Mouse (Mus musculus) lung, postnatal 36 days (tissue): ENCODE data around the gene Mmp14.
A peak's percentile ranks its signal among the peaks of the same experiment; 100 is the strongest.

Source experiments
- DNase-seq: peaks from one replicate; pipeline ENCODE4 v3.0.0; 2022; ENCODE audit warnings: mixed read lengths

Gene Mmp14

DNA sequence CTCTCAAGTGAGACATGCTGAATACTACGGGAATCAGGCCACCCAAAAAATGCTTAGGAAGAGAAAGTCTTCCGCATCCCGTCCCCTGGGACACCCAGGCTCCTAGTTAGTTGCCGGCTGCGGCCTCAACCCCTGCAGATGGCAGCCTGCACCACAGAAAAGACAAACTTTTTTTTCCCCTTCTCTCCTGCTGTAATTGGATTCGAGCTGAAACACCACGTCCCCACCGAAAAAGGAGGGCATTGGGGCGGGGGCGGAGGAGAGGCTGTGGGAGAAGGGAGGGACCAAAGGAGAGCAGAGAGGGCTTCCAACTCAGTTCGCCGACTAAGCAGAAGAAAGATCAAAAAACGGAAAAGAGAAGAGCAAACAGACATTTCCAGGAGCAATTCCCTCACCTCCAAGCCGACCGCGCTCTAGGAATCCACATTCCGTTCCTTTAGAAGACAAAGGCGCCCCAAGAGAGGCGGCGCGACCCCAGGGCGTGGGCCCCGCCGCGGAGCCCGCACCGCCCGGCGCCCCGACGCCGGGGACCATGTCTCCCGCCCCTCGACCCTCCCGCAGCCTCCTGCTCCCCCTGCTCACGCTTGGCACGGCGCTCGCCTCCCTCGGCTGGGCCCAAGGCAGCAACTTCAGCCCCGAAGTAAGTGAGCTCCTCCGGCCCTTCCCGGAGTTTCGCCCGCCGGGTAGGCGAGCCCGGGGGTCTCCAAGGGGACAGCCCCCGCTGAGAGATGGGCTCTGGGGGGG is at the start of gene Mmp14:
TSS of gene Mmp14 (plus strand) at position 279 of the 744 bp plus-strand sequence.
- DNase-seq: peak; percentile 78

DNA sequence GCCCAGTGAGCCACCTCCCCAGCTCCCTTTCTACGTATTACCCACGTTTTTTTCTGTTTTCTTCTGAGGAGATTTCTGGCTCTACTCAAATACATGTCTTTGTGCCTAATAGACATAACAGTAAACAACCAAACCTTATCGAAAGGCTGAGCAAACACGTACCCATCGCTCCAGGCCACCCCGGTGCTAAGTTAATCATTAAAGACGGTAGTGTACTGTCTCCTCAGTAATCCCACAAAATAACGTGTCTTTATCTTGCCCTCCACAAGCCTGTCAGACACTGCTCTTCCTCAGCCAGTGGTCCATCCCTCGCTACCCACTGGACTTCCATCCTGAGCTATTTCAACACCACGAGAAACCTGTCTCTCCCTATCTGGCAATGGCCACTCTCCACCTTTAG is 49.6 kb upstream of the Mmp14 start:
- DNase-seq: no peak

DNA sequence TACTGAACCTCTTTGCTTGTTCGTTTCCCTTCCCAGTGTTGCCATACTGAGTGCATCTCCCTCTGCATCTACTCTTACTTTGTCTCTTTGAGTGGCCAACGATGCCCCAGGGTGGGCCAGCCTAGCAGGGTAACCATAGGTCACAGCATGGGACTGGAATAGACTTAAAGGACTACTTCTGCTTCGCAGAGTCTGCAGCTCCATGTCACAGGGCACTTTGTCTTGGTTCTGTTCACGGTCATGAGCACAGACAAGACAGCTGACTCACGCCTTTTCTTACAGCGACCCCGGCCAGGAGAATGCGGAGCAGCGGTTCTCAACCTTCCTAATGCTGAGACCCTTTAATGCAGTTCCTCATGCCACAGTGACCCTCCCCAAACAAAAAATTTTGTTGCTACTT is 48.8 kb upstream of the Mmp14 start:
- no peak for DNase-seq

DNA sequence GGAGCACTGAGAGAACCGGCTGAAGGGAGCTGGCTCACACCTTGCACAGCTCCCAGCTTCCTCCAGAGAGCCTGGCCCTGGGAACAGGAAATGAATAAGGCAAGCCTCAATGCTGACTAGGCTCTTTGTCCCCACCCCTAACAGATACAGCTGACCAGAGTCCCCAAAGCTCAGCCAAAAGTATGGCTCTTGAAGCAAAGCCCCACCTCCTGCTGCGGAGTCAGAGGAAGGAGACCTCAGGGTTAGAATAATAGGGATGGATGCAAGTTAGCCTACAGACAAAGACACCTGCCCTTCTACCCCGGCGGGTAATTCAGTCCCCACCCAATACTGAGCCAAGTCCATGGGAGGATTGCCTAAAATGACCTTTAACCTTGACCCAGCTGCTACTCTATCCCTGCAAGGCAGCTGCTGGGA is 48.0 kb upstream of the Mmp14 start:
- DNase-seq: peak; percentile 20

DNA sequence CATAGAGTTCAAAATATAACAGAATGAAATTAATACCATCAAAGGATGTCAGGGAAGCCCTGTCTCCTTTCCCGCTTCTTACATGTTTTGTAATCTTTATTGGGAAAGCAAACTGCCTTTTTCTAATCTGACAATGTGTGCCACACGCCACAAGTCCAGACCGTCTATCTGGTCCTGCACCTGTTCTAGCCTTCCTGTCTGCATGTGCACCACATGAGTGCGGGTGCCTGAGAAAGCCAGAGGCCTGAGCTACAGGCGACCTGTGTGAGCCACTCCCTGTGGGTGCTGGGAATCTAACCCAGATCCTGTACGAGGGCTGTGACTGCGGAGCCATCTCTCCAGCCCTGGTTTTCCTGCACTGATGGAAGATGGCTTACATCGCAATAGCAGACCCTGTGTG is 47.0 kb upstream of the Mmp14 start:
- no peak for DNase-seq

DNA sequence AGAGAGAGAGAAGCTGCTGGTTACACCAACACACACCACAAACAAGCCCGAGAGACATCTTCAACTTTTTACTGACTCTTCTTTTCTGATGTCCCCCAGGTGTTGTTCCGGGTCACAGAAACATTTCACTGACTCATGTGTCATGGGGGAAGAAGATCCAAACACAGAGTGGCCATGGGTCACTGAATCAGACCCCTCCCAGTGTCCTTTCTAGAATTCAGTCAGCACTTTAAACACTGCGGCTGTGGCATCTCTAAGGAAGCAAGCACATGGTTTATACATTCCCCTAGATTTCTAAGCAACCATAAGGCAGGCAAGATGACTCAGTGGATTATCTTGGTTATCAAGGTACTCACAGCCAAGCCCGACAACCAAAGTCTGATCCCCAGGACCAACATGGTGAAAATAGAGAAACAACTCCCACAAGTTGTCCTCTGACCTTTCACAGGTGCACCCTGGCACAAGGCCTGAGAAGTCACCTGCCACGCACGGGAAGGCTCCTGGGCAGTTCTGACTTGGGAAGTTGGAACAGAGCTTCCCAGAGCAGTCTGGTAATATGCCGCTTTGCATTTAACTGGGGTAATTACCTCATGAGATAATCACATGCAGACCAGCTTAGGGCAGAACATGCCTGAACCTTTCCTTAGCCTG is 45.3 kb upstream of the Mmp14 start:
- no peak for DNase-seq

DNA sequence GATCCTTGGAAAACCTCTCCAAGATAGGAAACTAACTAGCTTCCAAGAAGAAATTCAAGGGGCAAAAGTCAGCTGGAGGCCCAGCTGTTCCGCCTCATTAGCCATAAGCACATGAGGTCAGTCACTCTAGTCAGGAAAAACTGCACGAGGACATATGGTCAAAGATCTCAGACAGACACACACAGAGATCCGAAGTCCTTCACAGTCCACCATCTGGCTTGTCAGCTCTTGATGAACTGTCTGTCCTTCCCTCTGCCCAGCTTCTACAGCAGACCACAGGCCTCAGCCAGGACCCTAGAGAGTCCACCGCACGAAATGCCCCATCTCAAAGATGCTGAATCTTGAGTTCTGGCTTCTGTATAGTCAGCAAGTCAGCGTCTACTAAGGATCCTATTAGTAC is 43.9 kb upstream of the Mmp14 start:
- no peak for DNase-seq

DNA sequence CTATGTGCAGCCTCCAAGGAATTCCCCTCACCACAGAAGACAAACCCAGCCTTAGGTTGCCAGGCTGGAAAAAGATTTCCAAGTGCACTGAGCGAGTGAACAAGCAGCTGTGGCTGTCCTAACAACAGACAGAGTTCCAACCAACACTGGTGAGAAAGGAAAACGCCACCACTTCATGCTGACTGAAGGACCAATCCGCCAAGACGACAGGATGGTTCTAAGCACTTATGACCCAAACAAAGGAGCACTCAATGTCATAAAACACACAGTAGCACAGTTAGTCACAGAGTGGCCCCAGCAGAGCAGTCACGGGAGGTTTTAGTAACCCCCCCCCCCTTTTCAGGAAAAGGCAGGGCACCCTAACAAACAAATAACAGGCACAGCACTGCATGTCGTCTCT is 40.6 kb upstream of the Mmp14 start:
- DNase-seq: peak; percentile 50

DNA sequence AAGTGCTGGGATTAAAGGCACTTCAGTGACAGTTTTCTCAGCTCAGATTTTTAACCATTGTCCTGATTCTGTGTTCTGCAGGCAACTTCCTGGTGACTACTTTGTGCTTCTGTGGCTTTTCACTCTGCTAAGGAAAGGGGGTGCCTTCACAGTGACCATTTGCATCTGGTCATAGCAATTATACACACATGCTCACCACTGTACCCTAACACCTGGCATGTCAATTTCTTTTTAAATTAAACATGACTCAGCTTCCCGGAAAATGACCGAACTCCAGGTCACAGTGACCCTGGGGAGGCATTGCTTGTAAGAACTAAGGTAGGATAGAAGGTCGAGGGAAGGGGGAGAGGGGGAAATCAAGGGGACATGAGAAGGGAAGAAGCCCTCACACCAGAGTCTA is 37.6 kb upstream of the Mmp14 start:
- DNase-seq: no peak

DNA sequence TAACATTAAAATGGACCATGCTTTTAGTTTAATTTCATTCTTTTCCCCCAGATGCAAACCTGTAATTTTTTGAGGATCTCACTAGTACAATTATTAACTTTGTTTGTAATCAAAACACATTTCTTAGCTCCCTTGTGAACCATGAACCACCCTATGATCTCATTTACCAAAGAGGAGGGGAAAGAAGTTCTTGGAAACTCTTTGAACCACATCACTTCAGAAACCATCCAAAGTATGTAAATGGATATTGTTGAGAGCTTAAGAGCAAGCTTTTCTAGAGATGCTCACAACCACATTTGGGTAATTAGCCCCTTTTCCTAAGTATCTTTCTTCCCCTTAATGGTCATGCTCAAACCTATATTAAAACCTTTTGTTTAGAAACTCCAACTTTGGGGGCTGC is 37.1 kb upstream of the Mmp14 start:
- no peak for DNase-seq

DNA sequence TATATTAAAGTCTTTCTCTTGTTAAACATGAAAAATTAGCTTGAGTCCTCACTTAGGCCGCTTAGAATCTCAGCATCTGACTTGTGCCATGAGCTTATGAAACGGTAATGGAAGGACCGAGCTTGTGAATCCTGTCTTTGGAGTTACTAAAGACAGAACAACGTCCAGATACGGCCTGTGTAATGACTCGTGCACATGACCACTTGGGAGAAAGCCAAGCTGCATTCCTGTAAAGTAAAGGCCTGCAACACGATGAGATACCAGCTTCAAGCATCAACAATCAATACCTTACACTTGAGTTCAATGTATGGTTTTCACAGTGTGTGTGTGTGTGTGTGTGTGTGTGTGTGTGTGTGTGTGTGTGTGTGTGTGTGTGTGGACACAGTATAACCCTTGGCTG is 34.7 kb upstream of the Mmp14 start:
- no peak for DNase-seq

DNA sequence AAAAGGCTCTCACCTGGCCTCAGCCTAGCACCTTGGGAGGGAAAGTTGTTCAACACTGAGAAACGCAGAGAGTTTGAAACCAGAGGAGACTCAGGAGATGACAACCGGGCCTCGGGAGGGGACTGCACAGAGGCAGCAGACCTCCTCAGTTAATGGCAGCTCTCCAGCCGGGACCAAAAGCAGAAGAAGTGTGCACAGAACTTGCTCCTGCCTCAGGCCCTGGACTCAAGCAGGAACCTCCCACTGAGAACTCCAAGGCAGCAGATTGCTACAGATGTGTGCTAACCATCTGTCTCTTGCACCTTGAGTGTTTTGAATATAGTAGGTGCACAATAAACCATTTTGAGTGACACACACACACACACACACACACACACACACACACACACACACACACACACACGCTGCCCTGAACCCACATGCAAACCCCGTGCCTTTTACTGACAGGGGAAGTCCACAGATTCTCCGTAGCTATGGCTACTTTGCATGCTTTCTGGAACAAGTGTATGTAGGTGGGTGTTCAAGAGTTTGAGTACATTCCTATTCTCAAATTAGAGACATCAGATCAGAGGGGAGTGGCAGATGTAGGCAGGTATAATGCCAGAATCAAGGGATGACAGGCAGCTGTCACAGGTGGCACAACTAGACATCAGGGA is 33.4 kb upstream of the Mmp14 start:
- no peak for DNase-seq

DNA sequence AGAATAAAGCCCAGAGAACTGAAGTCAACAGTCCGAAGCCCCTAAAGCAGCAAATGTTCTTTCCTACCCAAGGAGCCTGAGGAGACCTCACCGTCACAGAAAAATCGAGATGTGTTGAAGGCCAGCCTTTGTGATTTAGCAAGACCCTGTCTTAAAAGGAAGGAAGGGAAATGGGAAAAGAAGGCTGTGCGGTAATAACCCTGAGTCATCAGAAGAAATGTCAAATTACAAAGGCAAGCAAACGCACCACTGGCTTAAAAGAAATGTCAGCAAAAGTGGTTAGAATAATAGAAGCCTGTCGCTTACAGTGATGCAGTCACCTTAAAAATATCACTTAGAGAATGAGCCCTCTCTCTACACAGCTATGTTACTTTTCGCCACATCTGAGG is 32.9 kb upstream of the Mmp14 start:
- DNase-seq: no peak

DNA sequence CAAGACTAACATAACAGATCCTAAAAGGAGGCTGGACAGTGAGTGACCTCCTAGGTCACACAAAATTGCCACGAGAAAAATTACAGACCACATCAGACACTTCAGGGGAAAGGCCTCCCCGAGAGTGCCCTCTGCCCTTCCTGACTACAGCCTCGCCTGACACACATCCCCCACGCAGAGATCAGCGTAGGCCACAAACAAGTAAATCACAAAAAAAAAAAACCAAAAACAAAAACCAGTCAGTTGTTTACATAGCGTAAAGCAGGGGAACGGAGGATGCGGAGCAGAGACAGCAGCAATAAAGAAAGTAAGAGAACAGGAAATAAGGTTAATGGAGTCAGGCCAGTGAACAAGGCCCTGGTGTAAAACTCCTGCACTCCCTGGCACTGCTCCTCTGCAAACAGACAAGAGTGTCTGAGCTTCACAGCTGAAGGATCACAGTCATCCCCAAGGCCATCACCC is 32.5 kb upstream of the Mmp14 start:
- DNase-seq: no peak

DNA sequence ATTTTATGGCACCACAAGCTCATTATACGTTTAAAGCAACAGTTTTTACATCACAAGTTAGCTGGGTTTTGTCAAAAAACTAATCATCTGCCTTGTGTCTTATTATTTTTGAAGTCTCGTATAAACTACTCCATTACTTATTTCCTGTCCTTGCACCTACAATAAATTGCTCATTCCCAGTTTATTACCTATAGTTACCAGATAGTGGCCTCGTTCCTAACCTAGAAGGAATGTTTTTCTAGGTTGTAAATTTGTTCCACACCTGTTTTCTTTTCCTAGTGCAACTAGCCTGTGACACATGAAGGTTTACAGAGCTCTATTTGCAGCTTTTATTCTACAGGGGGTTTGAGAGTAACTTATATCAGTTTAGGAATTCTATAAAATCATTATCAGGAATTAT is 29.7 kb upstream of the Mmp14 start:
- no peak for DNase-seq

DNA sequence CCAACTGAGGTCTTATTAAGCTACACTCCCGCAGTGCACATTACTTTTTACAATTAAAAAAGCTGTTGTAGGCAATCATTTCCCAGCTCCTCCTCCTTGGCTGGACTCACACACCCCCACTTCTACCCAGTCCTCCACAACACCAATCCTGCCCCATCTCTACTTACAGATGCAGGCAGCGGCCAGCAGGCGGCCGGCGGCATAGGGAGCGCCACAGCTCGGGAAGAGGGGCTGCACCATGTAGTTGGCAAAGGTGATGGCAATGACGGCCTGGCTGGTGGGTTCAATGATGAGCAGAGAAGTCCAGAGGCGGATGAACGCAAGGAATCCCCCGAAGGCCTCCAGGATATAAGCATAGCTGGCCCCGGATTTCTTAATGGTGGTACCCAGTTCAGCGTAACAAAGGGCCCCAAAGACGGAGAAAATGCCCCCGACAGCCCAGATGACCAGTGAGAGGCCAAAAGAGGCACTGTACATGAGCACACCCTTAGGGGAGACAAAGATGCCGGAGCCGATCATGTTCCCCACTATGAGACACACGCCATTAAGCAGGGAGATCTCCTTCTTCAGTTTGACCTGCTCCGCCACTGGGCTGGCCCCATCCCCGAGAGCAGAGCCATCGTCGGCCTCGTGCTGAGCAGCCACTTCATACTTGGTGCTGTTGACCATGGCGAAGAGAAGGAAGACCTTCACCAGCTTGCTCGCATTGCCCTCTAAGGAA is 22.9 kb upstream of the Mmp14 start:
- no peak for DNase-seq

DNA sequence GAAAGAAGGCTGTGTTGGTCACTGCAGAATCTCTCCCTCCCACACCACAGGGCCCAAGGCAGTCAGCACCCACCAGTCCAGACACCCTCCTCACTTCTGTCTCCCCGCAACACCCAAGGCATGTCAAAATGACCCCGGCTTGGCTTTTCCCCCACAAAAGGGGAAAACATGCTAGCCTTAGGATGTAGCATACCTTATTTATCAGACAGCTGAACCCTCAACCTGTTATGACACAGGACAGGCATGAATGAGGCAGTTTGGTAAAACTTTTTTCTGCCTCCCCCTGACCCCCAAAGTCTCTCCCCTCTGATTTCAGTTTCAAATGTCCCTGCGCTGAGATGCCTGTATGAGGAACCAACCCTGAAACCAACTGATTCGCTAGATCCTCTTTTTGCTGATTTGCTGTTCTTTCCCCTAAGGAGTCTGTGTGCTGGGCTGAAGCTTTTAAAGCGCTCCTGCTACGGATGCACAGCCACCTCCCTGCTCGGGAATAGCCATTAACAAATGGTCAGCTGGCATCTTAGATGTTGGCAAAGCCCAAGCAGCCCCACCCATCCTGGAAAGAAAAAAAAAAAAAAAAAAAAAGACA is 22.3 kb upstream of the Mmp14 start:
- DNase-seq: peak; percentile 45

DNA sequence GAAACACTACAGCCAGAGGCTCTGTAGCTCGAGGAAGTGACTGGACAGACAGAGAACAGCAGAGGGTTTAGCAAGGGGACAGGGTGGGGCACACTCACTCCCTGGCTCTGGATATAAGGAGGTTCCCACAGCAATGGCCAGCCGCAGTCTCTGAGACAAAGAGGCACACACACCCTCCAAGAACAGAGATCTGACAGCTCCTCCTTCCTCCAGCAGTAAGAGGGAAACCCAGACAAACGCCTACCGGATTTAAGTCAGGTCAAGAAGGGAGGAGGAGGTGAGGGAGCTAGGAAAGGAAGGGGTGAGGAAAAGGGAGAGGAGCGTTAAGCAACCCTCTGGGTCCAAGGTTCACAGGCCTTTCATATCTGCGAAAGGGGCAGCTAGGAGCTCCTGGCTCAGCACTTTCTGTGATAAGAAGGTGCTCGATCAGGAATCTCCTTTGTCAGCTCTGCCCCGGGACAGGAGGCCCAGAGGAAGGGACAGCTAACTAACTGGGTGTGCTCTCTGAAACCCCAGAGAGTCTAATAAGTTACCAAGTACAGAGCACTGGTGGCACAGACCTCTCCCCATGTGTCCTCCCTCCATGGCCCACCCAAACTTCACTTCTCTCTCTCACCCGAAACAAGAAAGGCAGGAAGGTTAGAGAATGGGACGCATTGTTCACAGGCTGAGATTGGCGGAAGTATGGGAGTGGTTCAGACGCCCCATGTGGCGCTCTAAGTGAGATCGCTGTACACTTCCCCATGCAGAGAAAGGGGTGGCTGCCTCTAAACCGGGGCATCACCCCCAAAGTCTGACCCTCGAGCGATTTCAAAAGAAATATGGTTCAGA is 21.2 kb upstream of the Mmp14 start:
- peak; percentile 77 for DNase-seq

DNA sequence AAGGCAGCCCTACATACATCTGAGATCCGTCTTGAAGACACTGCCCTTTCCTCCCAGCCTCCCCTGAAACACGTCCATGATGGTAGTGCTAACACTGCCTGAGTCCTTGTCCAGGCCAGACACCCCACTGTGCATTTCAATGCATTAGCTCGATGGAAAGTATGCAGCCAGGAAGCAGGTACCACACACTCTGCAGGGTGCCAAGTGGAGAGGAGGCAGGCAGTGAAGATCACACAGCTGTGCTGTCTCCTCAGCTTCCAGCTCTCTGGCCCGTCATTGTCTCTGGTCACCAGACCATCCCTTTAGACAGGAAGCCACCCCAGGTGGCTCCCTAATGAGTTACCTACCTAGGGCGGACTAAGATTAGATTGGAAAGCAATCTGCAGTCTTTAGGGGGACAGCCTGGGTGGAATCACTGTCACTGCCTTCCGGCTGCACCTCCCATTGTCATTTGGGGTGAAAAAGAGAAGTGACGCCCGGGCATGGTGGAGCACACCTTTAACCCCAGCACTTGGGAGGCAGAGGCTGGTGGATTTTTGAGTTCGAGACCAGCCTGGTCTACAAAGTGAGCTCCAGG is 19.3 kb upstream of the Mmp14 start:
- DNase-seq: no peak

DNA sequence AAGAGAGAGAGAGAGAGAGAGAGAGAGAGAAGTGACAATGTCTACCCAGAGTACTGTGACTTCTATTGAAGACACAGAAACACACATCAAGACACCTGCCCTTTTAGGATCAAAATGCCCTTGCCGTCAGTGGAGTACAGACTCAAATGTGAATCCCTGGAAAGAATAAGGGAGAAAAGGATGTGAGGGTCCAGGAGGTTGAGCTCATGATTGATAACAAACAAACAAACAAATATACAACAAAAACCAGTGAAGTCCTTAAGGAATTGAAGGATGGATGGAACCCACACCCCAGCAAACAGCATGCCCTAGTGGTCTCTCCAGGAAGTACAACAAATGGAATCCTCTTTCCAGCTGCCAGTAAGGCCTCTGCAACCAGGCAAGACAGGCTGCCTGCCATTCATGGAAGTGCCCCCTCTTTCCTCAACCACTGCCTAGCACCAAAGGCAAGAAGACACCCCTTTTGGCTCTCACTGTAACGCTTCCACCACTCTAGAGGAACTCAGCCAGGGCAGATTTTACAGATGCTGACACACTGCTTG is 18.7 kb upstream of the Mmp14 start:
- DNase-seq: peak; percentile 79
